Mouse (Mus musculus): ENCODE results near the gene Tmco5b. TPM values are rescaled to one million over a fixed set of nuclear protein-coding genes. Genes with fewer than 3 reads are reported as not detected.

The Tmco5b gene
- polyA plus RNA-seq (2015; fragmentation: Nextera tagmentation; extraction: Ambion mirVana), result not detected in 2 replicates

DNA sequence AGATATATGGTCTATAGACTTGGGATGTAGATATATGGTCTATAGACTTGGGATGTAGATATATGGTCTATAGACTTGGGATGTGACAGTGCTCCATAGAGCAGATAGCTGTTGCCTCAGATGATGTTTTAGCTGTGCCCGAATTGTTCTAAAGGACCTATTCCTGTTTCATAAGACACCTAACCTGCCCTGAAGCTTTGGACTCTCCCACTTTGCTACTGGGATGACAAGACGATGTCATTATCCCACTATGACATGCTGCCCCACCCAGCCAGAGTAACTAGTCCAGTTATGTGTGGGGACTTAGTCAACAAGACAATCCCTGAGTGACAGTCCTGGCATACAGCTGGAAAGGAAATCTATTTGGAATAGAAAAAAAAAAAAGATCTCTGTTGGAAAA is at the start of gene Tmco5b:
Gene Tmco5b (plus strand): TSS at position 301 of the 400 bp plus-strand sequence.

Other genes with a start within 250 kb of the Tmco5b start
- 5.6 and 6.7 TPM in 2 replicates for gene Ryr3, start 68.6 kb upstream of the Tmco5b start, polyA plus RNA-seq (2015; fragmentation: Nextera tagmentation; extraction: Ambion mirVana)
- gene Fmn1, start 42.0 kb downstream of the Tmco5b start, polyA plus RNA-seq (2015; fragmentation: Nextera tagmentation; extraction: Ambion mirVana), result 2.3 and 2.4 TPM in 2 replicates